Mouse (Mus musculus) forebrain, embryonic 13.5 days (tissue): Measurements from ENCODE around the gene Il21r. TPM values are rescaled to one million over a fixed set of nuclear protein-coding genes. Genes with fewer than 3 reads are reported as not detected.

Source experiments
- ATAC-seq: fragments of 200-750 bp; cut with Nextera tagmentation; 2 replicates; pipeline ENCODE4 v1.8.0; 2017
- H3K27ac ChIP-seq: fragments of 300-500 bp; sonication (generic); 2 replicates; pipeline ENCODE4 v1.5.1; 2015; ENCODE audit warnings: inconsistent platforms, mild to moderate bottlenecking, moderate library complexity
- H3K27me3 ChIP-seq: fragments of 300-500 bp; sonication (generic); 2 replicates; pipeline ENCODE4 v1.6.1; 2015; ENCODE audit warnings: mild to moderate bottlenecking, inconsistent platforms
- H3K36me3 ChIP-seq: fragments of 300-500 bp; sonication (generic); 2 replicates; pipeline ENCODE4 v1.6.1; 2015; ENCODE audit warnings: mild to moderate bottlenecking, inconsistent platforms; ENCODE audit not compliant: poor library complexity, severe bottlenecking
- H3K4me1 ChIP-seq: fragments of 300-500 bp; sonication (generic); 2 replicates; pipeline ENCODE4 v1.6.1; 2015; ENCODE audit warnings: inconsistent platforms
- H3K4me2 ChIP-seq: fragments of 300-500 bp; sonication (generic); 2 replicates; pipeline ENCODE4 v1.6.1; 2015; ENCODE audit warnings: inconsistent platforms, mild to moderate bottlenecking, moderate library complexity
- H3K4me3 ChIP-seq: fragments of 300-500 bp; sonication (generic); 2 replicates; pipeline ENCODE4 v1.5.1; 2015; ENCODE audit warnings: mild to moderate bottlenecking, inconsistent platforms
- H3K9ac ChIP-seq: fragments of 300-500 bp; sonication (generic); 2 replicates; pipeline ENCODE4 v1.6.1; 2015; ENCODE audit warnings: mild to moderate bottlenecking, inconsistent platforms
- H3K9me3 ChIP-seq: fragments of 300-500 bp; sonication (generic); replicated peaks from 2 replicates; pipeline ENCODE4 v1.6.1; 2016; ENCODE audit warnings: inconsistent platforms
- WGBS: fragments of 180-500 bp; shearing (Covaris S2); methylation state at CpG from one replicate; pipeline ENCODE4 v1.1.7; 2015; 5-methylcytosine and 5-hydroxymethylcytosine counted together
- polyA plus RNA-seq: library from polyadenylated mRNA; unstranded; fragments of >200 nt; fragmentation: Nextera tagmentation; extraction: Ambion mirVana; gene quantifications from 2 replicates; pipeline ENCODE4 v1.2.1, GENCODE M21; 2015

Il21r gene
- polyA plus RNA-seq, 1 experiment from 2014 or later: 0.26 TPM

DNA sequence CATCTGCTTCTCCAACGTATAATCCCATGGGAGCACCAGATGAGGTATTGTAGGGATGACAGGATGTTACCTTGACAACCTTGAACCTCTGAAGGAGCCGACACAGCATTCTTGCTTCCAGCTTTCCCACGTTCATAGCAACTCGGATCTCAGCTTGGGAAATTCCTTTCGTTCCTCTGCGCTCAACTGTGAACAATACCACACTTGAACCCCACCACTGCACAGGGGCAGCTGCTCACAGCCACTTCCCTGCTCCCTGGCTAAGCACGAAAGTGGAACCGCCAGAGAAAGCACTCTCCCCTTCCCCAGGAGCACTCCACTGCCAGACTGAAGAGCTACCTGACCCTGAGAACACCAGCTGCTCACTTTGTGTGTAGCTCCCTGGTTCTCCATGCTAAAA, 75.5 kb downstream of the Il21r start:
- WGBS: 67% methylated on average over 8 of the region's 8 CpGs
- H3K27ac ChIP-seq: no peak overlapping the region

DNA sequence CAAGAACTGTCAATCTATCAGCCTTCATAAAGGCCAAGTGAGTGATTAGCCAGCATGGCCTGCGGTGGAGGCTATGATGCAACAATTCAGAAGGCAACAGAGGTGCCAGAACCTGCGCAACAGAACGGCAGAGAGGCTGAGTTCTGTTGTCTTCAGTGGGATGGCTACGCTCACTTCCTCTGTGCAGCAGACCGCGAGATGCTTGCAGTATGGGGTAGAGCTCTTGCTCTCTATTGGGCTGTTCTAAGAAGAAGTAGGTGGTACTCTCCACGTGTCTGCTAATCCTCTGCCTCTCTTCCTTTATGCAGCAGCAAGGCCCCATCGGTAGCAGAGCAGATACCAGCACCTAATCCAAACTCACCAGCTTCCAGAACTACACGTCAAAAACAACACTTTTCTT, 76.7 kb downstream of the Il21r start:
- Histone ChIP-seq H3K27ac (no peak overlapping the region), H3K4me3 (no peak overlapping the region), H3K4me1 (no peaks in the 10 kb centered on the region), H3K4me2 (no peak overlapping the region), H3K9me3 (no peaks in the 10 kb centered on the region), H3K9ac (no peak overlapping the region), H3K27me3 (no peaks in the 10 kb centered on the region), H3K36me3 (peaks cover 88% of the 10 kb centered on the region)
- 75% methylated on average over 9 of the region's 9 CpGs for WGBS
- no peak for ATAC-seq

More for the DNA sequence above, 75.5 kb downstream of the Il21r start:
- H3K9ac ChIP-seq: no peak overlapping the region
- no peaks in the 10 kb centered on the region for H3K4me1 ChIP-seq
- H3K4me3 ChIP-seq: no peak overlapping the region
- H3K4me2 ChIP-seq: no peak overlapping the region
- H3K36me3 ChIP-seq: peaks cover 94% of the 10 kb centered on the region
- ATAC-seq: no peak
- H3K27me3 ChIP-seq: no peaks in the 10 kb centered on the region
- H3K9me3 ChIP-seq: no peaks in the 10 kb centered on the region

Other genes with a start within 250 kb of the Il21r start
- 8.4 TPM in 2 replicates for gene Kdm8, start 158.8 kb upstream of the Il21r start, polyA plus RNA-seq
- 137 TPM in 2 replicates for gene Nsmce1, start 111.8 kb upstream of the Il21r start, polyA plus RNA-seq
- gene Il4ra, start 51.3 kb upstream of the Il21r start, polyA plus RNA-seq: 1.8 and 2.0 TPM in 2 replicates
- 32.6 and 42.2 TPM in 2 replicates for gene Gtf3c1, start 104.4 kb downstream of the Il21r start, polyA plus RNA-seq
- 8.1 TPM in 2 replicates for gene D430042O09Rik, start 104.5 kb downstream of the Il21r start, polyA plus RNA-seq